Mouse (Mus musculus): ENCODE results near the gene Rdh16. TPM values are rescaled to one million over a fixed set of nuclear protein-coding genes. Genes with fewer than 3 reads are reported as not detected.
"Not testable (repeated sequence)": the region's sequence is repeated elsewhere in the genome, so short reads cannot be mapped to it uniquely, and the experiment has no call there.

The Rdh16 gene
- 0.03 TPM in 1 of 2 replicates, not detected in the other for polyA plus RNA-seq (2015; fragmentation: Nextera tagmentation; extraction: Ambion mirVana)

DNA sequence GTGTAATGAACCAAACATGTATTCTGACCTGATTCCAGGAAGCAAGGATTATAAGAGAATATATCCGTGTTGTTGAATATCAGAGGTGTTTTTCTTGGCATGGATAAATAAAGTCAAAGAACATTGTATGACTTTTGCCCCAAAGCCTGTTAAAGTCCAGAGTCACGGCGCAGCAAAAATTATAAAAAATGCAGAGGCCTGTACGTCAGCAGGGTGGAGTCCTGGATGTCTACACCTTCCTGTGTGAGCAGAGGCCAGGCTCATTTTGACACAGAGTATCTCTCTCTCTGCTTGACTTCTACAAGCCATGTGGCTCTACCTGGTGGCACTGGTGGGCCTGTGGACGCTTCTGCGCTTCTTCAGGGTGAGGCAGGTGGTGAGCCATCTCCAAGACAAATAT lies at the start of gene Rdh16:
TSS of gene Rdh16 (plus strand) at position 262 of the 400 bp plus-strand sequence.
- no peak within 1 kb of the TSS for H3K9ac ChIP-seq
- no peak within 1 kb of the TSS for H3K4me2 ChIP-seq
- H3K4me3 ChIP-seq (replicated peaks) = no peak within 1 kb of the TSS
- no peak within 1 kb of the TSS for H3K27ac ChIP-seq (replicated peaks)
- no peaks in the 10 kb centered on the region for H3K9me3 ChIP-seq (replicated peaks)
- H3K4me1 ChIP-seq (replicated peaks) = no peaks in the 10 kb centered on the region
- no peaks in the 10 kb centered on the region for H3K27me3 ChIP-seq
- WGBS (ENCODE audit: insufficient replicate concordance) = 68% methylated on average over 6 of the region's 6 CpGs
- no peak for ATAC-seq (ENCODE audit: insufficient read depth)
- H3K36me3 ChIP-seq (replicated peaks) = no peaks in the 10 kb centered on the region

DNA sequence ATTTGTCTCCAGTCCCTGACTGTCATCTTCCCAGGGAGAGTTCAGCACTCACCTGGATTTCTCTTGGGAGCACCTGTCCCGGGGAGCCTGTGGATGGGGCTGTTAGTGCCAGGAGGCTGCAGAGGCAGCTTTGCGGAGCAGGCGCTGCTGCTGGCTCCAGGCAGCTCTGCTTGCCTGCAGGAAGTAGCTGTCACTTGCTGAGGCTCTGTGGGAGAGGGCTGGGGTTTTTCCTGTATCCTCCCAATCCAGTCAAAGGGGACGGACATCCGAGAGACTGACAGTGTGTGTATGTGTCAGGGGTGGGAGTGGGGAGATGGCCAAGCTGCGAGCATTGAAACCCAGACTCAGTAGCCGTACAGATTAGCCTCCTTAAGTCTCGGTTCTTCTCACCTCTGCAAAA lies 49.4 kb upstream of the Rdh16 start, which contains the start of gene Gpr182:
TSS of gene Gpr182 (minus strand) at position 185 of the 400 bp plus-strand sequence.
- H3K9me3 ChIP-seq (replicated peaks) = no peaks in the 10 kb centered on the region
- H3K27me3 ChIP-seq = no peaks in the 10 kb centered on the region
- no peak within 1 kb of the TSS; the same call in 1 of the 2 replicates for H3K27ac ChIP-seq (replicated peaks)
- H3K4me2 ChIP-seq = 0 out of 2 replicates have a peak within 1 kb of the TSS, but pooled peaks have one; percentile 14
- WGBS (ENCODE audit: insufficient replicate concordance) = 33% methylated on average over 8 of the region's 8 CpGs
- H3K4me1 ChIP-seq (replicated peaks) = peaks cover 37% of the 10 kb centered on the region
- peak within 1 kb of the TSS; percentile 23; the same call in 1 of the 2 replicates for H3K4me3 ChIP-seq (replicated peaks)
- ATAC-seq (ENCODE audit: insufficient read depth) = no peak
- H3K36me3 ChIP-seq (replicated peaks) = peaks cover 7% of the 10 kb centered on the region; the same call in 1 of the 2 replicates
- no peak within 1 kb of the TSS for H3K9ac ChIP-seq

DNA sequence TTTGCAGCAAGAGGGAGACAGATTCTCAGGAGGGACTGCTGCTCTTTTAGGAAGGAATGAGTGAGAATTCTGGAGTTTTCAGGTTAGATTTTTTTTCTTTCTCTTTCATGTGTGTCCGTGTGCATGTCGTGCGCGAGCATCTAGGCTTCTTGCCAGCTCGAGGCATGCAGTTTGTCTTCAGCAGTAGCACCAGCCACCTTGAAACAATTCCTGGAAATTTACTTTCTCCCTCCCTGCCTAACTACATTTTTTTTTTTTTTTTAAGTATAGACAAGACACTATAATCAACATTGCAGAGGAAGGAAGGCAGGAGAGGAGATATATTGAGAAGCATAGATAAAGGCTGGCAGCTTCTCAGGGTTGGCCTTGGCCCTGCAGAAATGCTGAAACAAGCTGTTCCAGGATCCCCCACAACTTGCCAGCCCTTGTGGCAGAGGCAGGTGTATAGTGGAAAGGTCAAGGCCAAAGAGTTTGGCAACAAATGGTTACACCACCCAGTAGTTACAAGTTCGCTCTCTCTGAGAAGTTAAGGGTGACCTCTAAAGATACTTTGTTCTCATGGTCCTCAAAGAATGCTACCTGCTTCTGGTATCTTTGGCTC lies 46.3 kb upstream of the Rdh16 start:
- peaks cover 35% of the 10 kb centered on the region for H3K4me1 ChIP-seq (replicated peaks)

DNA sequence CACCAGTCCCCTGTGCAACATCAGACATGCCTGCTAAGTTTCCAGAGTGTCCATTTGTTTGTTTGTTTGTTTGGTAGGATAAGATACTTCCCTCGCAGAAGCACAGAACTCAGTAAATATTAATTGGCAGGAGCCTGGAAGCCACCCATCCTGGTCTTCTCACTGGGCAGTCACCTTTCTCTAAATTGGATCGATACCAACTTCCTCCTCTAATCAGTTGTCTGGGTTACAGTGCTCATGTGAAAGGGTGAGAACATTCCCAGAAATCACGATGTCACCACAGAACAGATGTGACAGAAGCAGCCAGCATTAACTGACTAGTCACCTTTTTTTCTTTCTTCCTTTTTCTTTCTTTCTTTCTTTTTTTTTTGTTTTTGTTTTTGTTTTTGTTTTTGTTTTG lies 45.7 kb upstream of the Rdh16 start:
- Histone ChIP-seq H3K27ac (replicated peaks) (0 out of 2 replicates have a peak overlapping the region, but pooled peaks have one; percentile 19), H3K36me3 (replicated peaks) (no peaks in the 10 kb centered on the region), H3K4me3 (replicated peaks) (no peak overlapping the region), H3K9me3 (replicated peaks) (no peaks in the 10 kb centered on the region), H3K4me1 (replicated peaks) (peaks cover 29% of the 10 kb centered on the region), H3K9ac (no peak overlapping the region), H3K27me3 (no peaks in the 10 kb centered on the region), H3K4me2 (no peak overlapping the region)
- 31% methylated on average over 3 of the region's 3 CpGs for WGBS (ENCODE audit: insufficient replicate concordance)
- no peak for ATAC-seq (ENCODE audit: insufficient read depth)

More for the DNA sequence above, 46.3 kb upstream of the Rdh16 start:
- Histone ChIP-seq H3K4me2 (no peak overlapping the region), H3K4me3 (replicated peaks) (no peak overlapping the region), H3K36me3 (replicated peaks) (no peaks in the 10 kb centered on the region), H3K27ac (replicated peaks) (no peak overlapping the region), H3K9ac (no peak overlapping the region), H3K9me3 (replicated peaks) (no peaks in the 10 kb centered on the region), H3K27me3 (no peaks in the 10 kb centered on the region)
- ATAC-seq (ENCODE audit: insufficient read depth) = no peak
- WGBS (ENCODE audit: insufficient replicate concordance) = 34% methylated on average over 6 of the region's 6 CpGs

DNA sequence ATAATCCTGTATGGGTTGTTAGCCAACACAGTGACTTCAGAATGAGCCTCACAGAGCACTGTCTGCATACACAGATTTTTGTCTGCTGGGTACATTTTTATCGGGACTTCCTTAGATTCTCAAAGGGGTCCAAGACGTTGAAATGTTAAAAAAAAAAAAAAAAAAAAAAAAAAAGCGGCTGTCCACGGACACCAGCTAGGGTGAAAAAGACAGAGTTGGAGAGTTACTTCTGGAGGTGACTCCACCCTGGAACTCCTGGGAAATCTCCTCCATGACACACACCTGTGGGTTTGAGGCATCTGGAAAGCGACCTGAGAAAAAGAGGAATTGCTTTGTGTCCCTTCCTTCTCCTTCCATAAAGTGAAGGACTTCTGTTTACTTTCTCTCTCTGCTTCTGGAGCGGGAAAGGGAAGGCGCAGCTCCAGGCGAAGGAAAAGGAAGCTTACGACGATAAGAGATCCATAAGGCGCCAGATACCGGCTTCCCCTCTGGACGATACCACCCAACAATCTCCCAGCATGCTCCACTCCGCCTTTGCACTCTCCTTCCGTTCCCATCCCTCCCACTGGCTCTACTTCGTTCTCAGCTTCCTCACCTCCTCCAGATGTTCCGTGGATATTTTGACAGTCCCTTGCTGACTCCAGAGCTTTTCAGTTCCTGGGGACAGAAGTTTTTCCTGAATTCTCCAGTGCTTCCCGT lies 45.0 kb upstream of the Rdh16 start:
- no peaks in the 10 kb centered on the region for H3K9me3 ChIP-seq (replicated peaks)
- no peak overlapping the region for H3K27ac ChIP-seq (replicated peaks)
- WGBS (ENCODE audit: insufficient replicate concordance) = 17% methylated on average over 17 of the region's 18 CpGs
- H3K4me1 ChIP-seq (replicated peaks) = peaks cover 28% of the 10 kb centered on the region
- H3K4me3 ChIP-seq (replicated peaks) = no peak overlapping the region
- ATAC-seq (ENCODE audit: insufficient read depth) = peak; percentile 13; the same call in 1 of the 2 replicates
- no peak overlapping the region for H3K9ac ChIP-seq
- H3K4me2 ChIP-seq = peak overlapping the region; percentile 52
- no peaks in the 10 kb centered on the region for H3K27me3 ChIP-seq
- H3K36me3 ChIP-seq (replicated peaks) = no peaks in the 10 kb centered on the region

DNA sequence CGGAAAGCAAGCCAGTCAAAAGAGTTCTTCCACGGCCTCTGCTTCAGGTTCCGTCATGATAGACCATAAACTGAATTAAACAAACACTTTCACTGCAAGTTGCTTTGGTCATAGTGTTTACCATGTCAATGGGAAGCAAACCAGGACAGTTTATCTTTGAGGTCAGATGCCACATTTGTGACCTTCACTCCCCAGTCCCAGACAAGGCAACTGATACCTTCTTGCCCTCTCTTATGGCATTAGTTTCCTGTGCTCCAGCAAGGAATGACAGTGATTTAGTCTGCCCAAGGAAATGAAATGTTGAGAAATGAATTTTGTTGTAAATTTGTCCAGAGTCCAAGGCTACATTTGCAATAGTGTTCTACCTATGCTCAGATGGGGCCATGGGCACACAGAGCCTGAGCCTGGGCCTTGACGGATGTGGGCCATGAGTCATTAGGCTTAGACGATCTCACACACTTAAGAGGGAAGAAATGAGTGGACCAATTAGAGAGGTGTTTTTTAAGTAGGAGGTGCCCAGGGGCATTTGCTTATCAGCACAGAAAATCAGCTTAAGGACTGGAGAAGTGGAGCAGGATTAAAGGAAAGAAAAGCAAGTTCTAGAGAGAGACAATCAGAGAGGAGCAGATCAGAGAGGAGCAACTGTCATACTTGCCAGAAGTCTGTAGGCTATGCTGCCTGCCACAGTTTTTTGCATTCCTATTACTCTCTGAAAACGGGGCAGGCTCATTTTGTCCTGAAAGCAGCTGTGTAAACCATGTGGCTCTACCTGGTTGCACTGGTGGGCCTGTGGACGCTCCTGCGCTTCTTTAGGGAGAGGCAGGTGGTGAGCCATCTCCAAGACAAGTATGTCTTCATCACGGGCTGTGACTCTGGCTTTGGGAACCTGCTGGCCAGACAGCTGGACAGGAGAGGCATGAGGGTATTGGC lies 41.5 kb upstream of the Rdh16 start, which contains the start of the genes Rdh1 and Rdh16f1:
TSS of gene Rdh1 (plus strand) at position 541 of the 930 bp plus-strand sequence.
TSS of gene Rdh16f1 (plus strand) at position 607 of the 930 bp plus-strand sequence.
- H3K9me3 ChIP-seq (replicated peaks) = no peaks in the 10 kb centered on the region
- no peak within 1 kb of the TSS for H3K4me3 ChIP-seq (replicated peaks)
- no peaks in the 10 kb centered on the region for H3K27me3 ChIP-seq
- no peak within 1 kb of the TSS for H3K9ac ChIP-seq
- ATAC-seq (ENCODE audit: insufficient read depth) = 0 out of 2 replicates have a peak, but pooled peaks have one; percentile 30
- 52% methylated on average over 9 of the region's 9 CpGs for WGBS (ENCODE audit: insufficient replicate concordance)
- H3K4me2 ChIP-seq = no peak within 1 kb of the TSS
- 0 out of 2 replicates have a peak within 1 kb of the TSS, but pooled peaks have one; percentile 5 for H3K27ac ChIP-seq (replicated peaks)
- H3K4me1 ChIP-seq (replicated peaks) = peaks cover 26% of the 10 kb centered on the region
- no peaks in the 10 kb centered on the region for H3K36me3 ChIP-seq (replicated peaks)

DNA sequence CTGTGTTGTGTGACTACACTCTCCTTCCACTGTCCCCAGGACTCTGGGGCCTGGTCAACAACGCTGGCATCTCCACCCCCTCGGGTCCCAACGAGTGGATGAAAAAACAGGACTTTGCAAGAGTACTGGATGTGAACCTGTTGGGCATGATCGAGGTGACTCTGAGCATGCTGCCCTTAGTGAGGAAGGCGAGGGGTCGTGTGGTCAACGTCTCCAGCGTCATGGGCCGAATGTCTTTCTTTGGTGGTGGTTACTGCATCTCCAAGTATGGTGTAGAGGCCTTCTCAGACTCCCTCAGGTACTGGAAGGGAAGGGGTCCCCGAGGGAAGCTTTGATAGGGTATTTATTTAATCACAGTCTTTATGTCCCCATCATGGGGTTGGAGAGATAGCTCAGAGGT lies 38.0 kb upstream of the Rdh16 start:
- WGBS (ENCODE audit: insufficient replicate concordance) = 58% methylated on average over 10 of the region's 10 CpGs
- not testable (repeated sequence) for H3K27ac ChIP-seq (replicated peaks); H3K4me3 ChIP-seq (replicated peaks); H3K9ac ChIP-seq; H3K27me3 ChIP-seq; H3K9me3 ChIP-seq (replicated peaks); H3K4me2 ChIP-seq; H3K36me3 ChIP-seq (replicated peaks); ATAC-seq (ENCODE audit: insufficient read depth)
- H3K4me1 ChIP-seq (replicated peaks) = peaks cover 12% of the 10 kb centered on the region; the same call in 1 of the 2 replicates

DNA sequence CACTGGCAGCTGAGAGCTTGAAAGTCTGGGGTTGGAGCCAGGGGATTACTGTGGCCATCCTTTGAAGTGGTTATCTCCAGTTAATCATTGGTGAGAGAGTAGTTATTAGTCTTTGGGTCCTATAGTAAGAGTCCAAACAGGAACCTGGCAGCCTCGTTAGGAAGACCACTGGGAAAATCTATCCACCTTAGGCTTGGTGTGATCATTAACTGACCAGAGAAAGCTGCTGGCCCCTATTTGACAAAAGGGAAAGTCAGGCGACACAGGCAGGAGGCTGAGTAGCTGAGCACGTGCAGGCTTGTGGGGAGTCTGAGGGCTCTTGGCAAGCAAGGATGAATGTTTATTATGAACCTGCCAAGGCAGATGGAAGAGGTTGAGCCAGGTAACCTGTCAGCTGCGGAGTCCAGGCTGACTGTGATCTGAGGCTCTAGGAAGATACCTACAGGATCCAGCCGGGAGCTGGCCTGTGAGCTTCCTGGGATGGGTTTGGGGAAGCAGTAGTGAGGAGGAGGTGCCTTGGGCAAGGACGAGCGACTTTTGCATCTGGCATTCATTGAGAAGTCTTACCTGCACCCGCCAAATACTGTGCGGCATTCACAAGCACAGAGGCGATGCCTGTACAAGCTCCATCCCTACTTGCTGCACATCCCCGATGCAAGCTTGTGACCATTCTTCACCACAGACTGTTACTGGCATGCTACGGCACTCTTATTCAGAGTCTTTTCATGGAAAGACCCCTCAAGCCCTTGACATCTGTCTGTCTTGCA lies 36.9 kb upstream of the Rdh16 start:
- ATAC-seq (ENCODE audit: insufficient read depth) = peak; percentile 71
- no peaks in the 10 kb centered on the region for H3K27me3 ChIP-seq
- WGBS (ENCODE audit: insufficient replicate concordance) = 53% methylated on average over 12 of the region's 12 CpGs
- H3K36me3 ChIP-seq (replicated peaks) = no peaks in the 10 kb centered on the region
- H3K27ac ChIP-seq (replicated peaks) = peak overlapping the region; percentile 65
- H3K4me3 ChIP-seq (replicated peaks) = no peak overlapping the region
- H3K4me1 ChIP-seq (replicated peaks) = peaks cover 7% of the 10 kb centered on the region; the same call in 1 of the 2 replicates
- no peaks in the 10 kb centered on the region for H3K9me3 ChIP-seq (replicated peaks)
- no peak overlapping the region for H3K9ac ChIP-seq
- peak overlapping the region; percentile 10; the same call in 1 of the 2 replicates for H3K4me2 ChIP-seq

DNA sequence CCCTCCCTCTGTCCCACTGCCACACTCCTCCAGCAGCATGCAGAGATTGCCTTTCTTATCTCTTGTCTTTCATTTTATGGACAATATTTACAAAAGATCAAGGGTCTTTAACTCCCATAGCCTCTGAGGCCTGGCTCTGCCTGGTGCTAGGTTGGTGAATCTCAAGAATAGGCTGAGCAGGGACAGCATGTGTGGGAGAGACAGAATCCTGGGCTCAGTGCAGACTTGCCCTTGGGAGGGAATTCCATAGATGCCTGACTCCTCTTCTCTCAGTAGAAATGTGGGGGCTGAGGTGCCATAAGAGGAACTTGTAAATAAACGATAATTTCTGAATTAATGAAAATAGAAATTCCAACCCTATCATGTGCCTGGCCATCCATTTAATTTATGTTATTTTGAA lies 34.4 kb upstream of the Rdh16 start:
- Histone ChIP-seq H3K27me3 (no peaks in the 10 kb centered on the region), H3K9ac (no peak overlapping the region), H3K4me2 (no peak overlapping the region), H3K4me1 (replicated peaks) (peaks cover 7% of the 10 kb centered on the region; the same call in 1 of the 2 replicates), H3K27ac (replicated peaks) (no peak overlapping the region), H3K9me3 (replicated peaks) (no peaks in the 10 kb centered on the region), H3K4me3 (replicated peaks) (no peak overlapping the region), H3K36me3 (replicated peaks) (no peaks in the 10 kb centered on the region)
- 62% methylated on average over 1 of the region's 1 CpGs for WGBS (ENCODE audit: insufficient replicate concordance)
- ATAC-seq (ENCODE audit: insufficient read depth) = no peak

DNA sequence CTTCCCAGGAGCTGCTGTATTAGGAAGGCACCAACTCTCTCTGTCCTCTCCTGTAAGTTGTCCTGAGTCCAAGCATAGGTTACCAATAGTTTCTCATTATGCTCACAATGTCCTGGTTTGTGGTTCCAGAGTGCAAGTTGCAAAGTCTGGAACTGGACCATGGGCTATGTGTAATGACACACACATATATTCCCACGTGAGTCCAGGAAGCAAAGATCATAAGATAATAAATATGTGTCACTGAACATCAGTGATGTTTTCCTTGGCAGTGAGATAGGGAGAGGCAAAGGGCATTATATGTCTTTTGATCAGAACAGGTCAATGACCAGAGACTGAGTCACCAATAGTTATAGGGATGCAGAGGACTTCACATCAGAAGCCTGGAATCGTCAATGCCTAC lies 24.9 kb upstream of the Rdh16 start, which contains the start of gene Rdh9:
TSS of gene Rdh9 (plus strand) at position 376 of the 400 bp plus-strand sequence.
- H3K36me3 ChIP-seq (replicated peaks) = no peaks in the 10 kb centered on the region
- no peaks in the 10 kb centered on the region for H3K9me3 ChIP-seq (replicated peaks)
- H3K9ac ChIP-seq = no peak within 1 kb of the TSS
- H3K4me3 ChIP-seq (replicated peaks) = no peak within 1 kb of the TSS
- no peak within 1 kb of the TSS for H3K4me2 ChIP-seq
- ATAC-seq (ENCODE audit: insufficient read depth) = peak; percentile 28; the same call in 1 of the 2 replicates
- no peaks in the 10 kb centered on the region for H3K27me3 ChIP-seq
- H3K4me1 ChIP-seq (replicated peaks) = no peaks in the 10 kb centered on the region
- no peak within 1 kb of the TSS for H3K27ac ChIP-seq (replicated peaks)
- 42% methylated on average over 2 of the region's 2 CpGs for WGBS (ENCODE audit: insufficient replicate concordance)
